In the genomic region with DNA sequence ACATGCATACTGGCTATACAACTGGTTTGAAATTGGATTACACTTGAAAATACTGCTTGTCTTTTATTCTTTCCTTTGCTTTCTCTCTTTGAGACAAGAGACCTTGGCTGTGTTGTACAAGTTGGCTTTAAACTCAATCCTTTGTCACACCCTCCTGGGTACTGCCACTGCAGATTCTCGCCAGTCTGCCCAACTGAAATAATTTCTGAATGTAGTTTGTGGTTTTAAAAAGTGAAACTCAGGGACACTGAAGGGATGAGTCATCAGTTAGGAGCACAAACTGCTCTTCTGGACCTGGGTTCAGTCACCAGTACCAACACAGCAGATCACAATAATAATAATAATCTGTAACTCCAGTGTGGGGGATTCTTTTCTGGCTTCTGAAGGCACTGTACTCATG, we compare ENCODE assay signal across 15 mouse cellular contexts. TPM values are rescaled to one million over a fixed set of nuclear protein-coding genes. Genes with fewer than 3 reads are reported as not detected.
A peak's percentile ranks its signal among the peaks of the same experiment; 100 is the strongest.
DNase-seq lines count a peak whose midpoint lies in the region; ATAC-seq lines count a peak whose summit lies in the region.
"Had no signal": no experiment of that assay in that cellular context is flagged by ENCODE, and none has a peak within 500 bp of the region (broad histone marks: within the 10 kb centered on the region; RNA-seq: fewer than 3 reads in every experiment).

No protein-coding gene starts in this region.

- 0 out of 2 replicates have a peak overlapping the region, but pooled peaks have one; percentile 47 for H3K27ac ChIP-seq in heart, embryonic 12.5 days (ENCODE audit: poor library complexity, severe bottlenecking)
- H3K27ac ChIP-seq: hindbrain, postnatal 0 days; left cerebral cortex, adult 2 months; limb, embryonic 13.5 days had no signal

- H3K9me3 ChIP-seq in heart, embryonic 12.5 days (replicated peaks) = no peaks in the 10 kb centered on the region
- H3K9me3 ChIP-seq: limb, embryonic 13.5 days had no signal

- peaks cover 3% of the 10 kb centered on the region; the same call in 1 of the 2 replicates for H3K4me1 ChIP-seq in heart, embryonic 12.5 days (replicated peaks)
- H3K4me1 ChIP-seq: limb, embryonic 13.5 days had no signal

- H3K9ac ChIP-seq in heart, embryonic 12.5 days = no peak overlapping the region
- H3K9ac ChIP-seq: limb, embryonic 13.5 days; liver, postnatal 0 days had no signal

- H3K36me3 ChIP-seq in heart, embryonic 12.5 days = peaks cover 42% of the 10 kb centered on the region

- no peak overlapping the region for H3K4me2 ChIP-seq in heart, embryonic 12.5 days
- H3K4me2 ChIP-seq: limb, embryonic 13.5 days had no signal

- intact Hi-C loops in left cerebral cortex, postnatal 14 days (cut with DNase I) = no loop called here

- no peak for ATAC-seq in heart, embryonic 12.5 days (ENCODE audit: insufficient number of reproducible peaks, low FRiP score)
- peak; percentile 60 for ATAC-seq in common myeloid progenitor, adult 5-6 weeks (replicated peaks; ENCODE audit: low read depth, poor library complexity, severe bottlenecking)
- ATAC-seq: hindbrain, postnatal 0 days; liver, postnatal 0 days had no signal

- no peak for DNase-seq in heart, postnatal 4 days
- peak; percentile 66 for DNase-seq in 3T3-L1 (ENCODE audit: low read depth, low spot score)
- peak; percentile 26 for DNase-seq in CD4-positive helper T cell, adult 2 months (ENCODE audit: low read depth, low spot score)
- DNase-seq in cerebellum, postnatal 14 days = no peak
- no peak for DNase-seq in thymus, postnatal 36 days
- no peak for DNase-seq in left cerebral cortex, postnatal 14 days (ENCODE audit: low spot score in 2 of 2)
- DNase-seq: liver, postnatal 0 days; lung, postnatal 36 days; midbrain, embryonic 14.5 days; thymus, postnatal 4 days had no signal

- WGBS in heart, embryonic 12.5 days = 68% methylated on average over 1 of the region's 1 CpGs

- no peaks in the 10 kb centered on the region for H3K27me3 ChIP-seq in heart, embryonic 12.5 days (replicated peaks)
- H3K27me3 ChIP-seq: limb, embryonic 13.5 days had no signal

- no peak overlapping the region for H3K4me3 ChIP-seq in heart, embryonic 12.5 days
- H3K4me3 ChIP-seq: left cerebral cortex, adult 2 months; limb, embryonic 13.5 days had no signal

RNA-seq across cellular contexts. Expression of a gene that starts 21.8 kb away (rescaled TPM):
- polyA plus RNA-seq in heart, embryonic 12.5 days (2016; fragmentation: Nextera tagmentation; extraction: Ambion mirVana) = 31.4 and 31.9 TPM in 2 replicates
- 10 to 100 TPM; 38.7 to 39.4 TPM for total RNA-seq in heart, postnatal 4 days (2021)
- total RNA-seq in common myeloid progenitor, adult 5-6 weeks (2017) = 55.6 and 58.8 TPM in 2 replicates
- total RNA-seq in left cerebral cortex, postnatal 14 days (2021) = 10 to 100 TPM; 56.7 to 58.3 TPM

RNA-seq across cellular contexts. Expression of a gene that starts 44.3 kb away (rescaled TPM):
- polyA plus RNA-seq in heart, embryonic 12.5 days (2016; fragmentation: Nextera tagmentation; extraction: Ambion mirVana) = 57.3 and 57.4 TPM in 2 replicates
- total RNA-seq in heart, postnatal 4 days (2021) = 10 to 100 TPM; 40.4 to 43.5 TPM
- 63.0 and 64.6 TPM in 2 replicates for total RNA-seq in common myeloid progenitor, adult 5-6 weeks (2017)
- 10 to 100 TPM; 53.9 to 58.5 TPM for total RNA-seq in left cerebral cortex, postnatal 14 days (2021)

Comparison
In these comparisons a context has a peak if more than half of its experiments do, and no peak if none do; other contexts are left out.
1. DNase-seq: peak in 3T3-L1 (single experiment) and CD4-positive helper T cell, adult 2 months (single experiment); none in heart, postnatal 4 days (single experiment), cerebellum, postnatal 14 days (0 of 2), thymus, postnatal 36 days (0 of 2) and left cerebral cortex, postnatal 14 days (0 of 2).